Mouse (Mus musculus): ENCODE measurements around the gene Plk4.
"Not testable (repeated sequence)": the region's sequence is repeated elsewhere in the genome, so short reads cannot be mapped to it uniquely, and the experiment has no call there.

The Plk4 gene

GRCm38 (mm10) chr3:40799530-40800372 lies at the start of gene Plk4:
Gene Plk4, plus strand, starts transcription at chr3:40800019.
- peak; percentile 96 for DNase-seq

GRCm38 (mm10) chr3:40760746-40761145 lies 39.1 kb upstream of the Plk4 start:
- no peak for DNase-seq

- no peak for DNase-seq
Measured at GRCm38 (mm10) chr3:40761312-40761711, 38.5 kb upstream of the Plk4 start.

GRCm38 (mm10) chr3:40793783-40794182 lies 6.0 kb upstream of the Plk4 start:
- no peak for DNase-seq

- no peak for DNase-seq
Measured at GRCm38 (mm10) chr3:40798054-40798453, 1.8 kb upstream of the Plk4 start.

- DNase-seq, result peak; percentile 23 to 30
Measured at GRCm38 (mm10) chr3:40798500-40798899, 1.3 kb upstream of the Plk4 start.

GRCm38 (mm10) chr3:40800373-40800823 lies 579 bp downstream of the Plk4 start:
- peak in 1 of 2 experiments; percentile 36 for DNase-seq

- no peak for DNase-seq
Measured at GRCm38 (mm10) chr3:40806871-40807270, 7.1 kb downstream of the Plk4 start.

GRCm38 (mm10) chr3:40808686-40809085 lies 8.9 kb downstream of the Plk4 start:
- no peak for DNase-seq

GRCm38 (mm10) chr3:40809894-40810293 lies 10.1 kb downstream of the Plk4 start:
- no peak for DNase-seq

GRCm38 (mm10) chr3:40813275-40813674 lies 13.5 kb downstream of the Plk4 start:
- no peak for DNase-seq

GRCm38 (mm10) chr3:40845521-40845920 lies 45.7 kb downstream of the Plk4 start:
- peak in 1 of 2 experiments; percentile 18 for DNase-seq

GRCm38 (mm10) chr3:40846473-40846956 lies 46.7 kb downstream of the Plk4 start, which contains the start of gene Mfsd8:
Gene Mfsd8, minus strand, starts transcription at chr3:40846886.
- DNase-seq, result peak; percentile 95 to 97

- not testable (repeated sequence) for DNase-seq
Measured at GRCm38 (mm10) chr3:40846957-40847017, 47.0 kb downstream of the Plk4 start, which contains the start of gene Abhd18. Gene Abhd18, plus strand, starts transcription at chr3:40846970.

- DNase-seq, result peak; percentile 76
Measured at GRCm38 (mm10) chr3:40847018-40847417, 47.2 kb downstream of the Plk4 start.

- not testable (repeated sequence) for DNase-seq
Measured at GRCm38 (mm10) chr3:40847936-40848335, 48.1 kb downstream of the Plk4 start.

- DNase-seq, result not testable (repeated sequence)
Measured at GRCm38 (mm10) chr3:40853123-40853738, 53.4 kb downstream of the Plk4 start.
